Mouse (Mus musculus) limb, embryonic 10.5 days (tissue): Measurements from ENCODE around the gene Stx2. TPM values are rescaled to one million over a fixed set of nuclear protein-coding genes. Genes with fewer than 3 reads are reported as not detected.
"Not testable (repeated sequence)": the region's sequence is repeated elsewhere in the genome, so short reads cannot be mapped to it uniquely, and the experiment has no call there.

Experiments used
- DNase-seq: peaks from one replicate; pipeline ENCODE4 v3.0.0-alpha.2; 2017; ENCODE audit warnings: low spot score
- H3K27ac ChIP-seq: fragments of 300-500 bp; sonication (generic); 2 replicates; pipeline ENCODE4 v1.5.1; 2016; ENCODE audit warnings: mild to moderate bottlenecking
- H3K27me3 ChIP-seq: fragments of 300-500 bp; sonication (generic); 2 replicates; pipeline ENCODE4 v1.6.1; 2016; ENCODE audit warnings: low read depth, mild to moderate bottlenecking; ENCODE audit not compliant: poor library complexity, severe bottlenecking
- H3K36me3 ChIP-seq: fragments of 300-500 bp; sonication (generic); 2 replicates; pipeline ENCODE4 v1.6.1; 2016; ENCODE audit warnings: mild to moderate bottlenecking, moderate library complexity
- H3K4me1 ChIP-seq: fragments of 300-500 bp; sonication (generic); 2 replicates; pipeline ENCODE4 v1.6.1; 2016
- H3K4me3 ChIP-seq: fragments of 300-500 bp; sonication (generic); 2 replicates; pipeline ENCODE4 v1.5.1; 2016; ENCODE audit warnings: mild to moderate bottlenecking, moderate library complexity
- H3K9me3 ChIP-seq: fragments of 300-500 bp; sonication (generic); replicated peaks from 2 replicates; pipeline ENCODE4 v1.6.1; 2016; ENCODE audit warnings: mild to moderate bottlenecking
- WGBS: fragments of 180-500 bp; shearing (Covaris S2); methylation state at CpG from one replicate; pipeline ENCODE4 v1.1.7; 2016; 5-methylcytosine and 5-hydroxymethylcytosine counted together
- polyA plus RNA-seq: library from polyadenylated mRNA; unstranded; fragments of >200 nt; fragmentation: Nextera tagmentation; extraction: Ambion mirVana; gene quantifications from 2 replicates; pipeline ENCODE4 v1.2.1, GENCODE M21; 2016

Stx2 gene
- polyA plus RNA-seq, 1 experiment from 2014 or later, result 26.2 TPM

DNA sequence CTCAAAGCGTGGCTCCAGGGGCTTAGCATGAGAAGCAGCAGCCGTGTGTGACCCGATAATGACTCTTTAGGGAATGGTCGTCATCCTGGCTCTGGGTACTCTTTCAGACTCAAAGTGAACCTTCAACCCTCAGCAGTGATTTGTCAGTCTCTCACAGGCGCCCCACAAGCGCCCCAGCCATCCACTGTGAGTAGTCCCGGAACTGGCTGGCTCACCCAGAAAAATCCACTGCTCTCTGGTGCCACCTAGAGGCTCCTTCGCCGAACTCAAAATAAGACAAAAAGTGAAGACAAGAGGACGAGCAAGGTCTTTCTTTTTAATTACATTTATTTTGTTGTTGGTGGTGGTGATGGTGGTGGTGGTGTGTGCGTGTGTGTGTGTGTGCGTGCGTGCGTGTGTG, 37.1 kb downstream of the Stx2 start:
- Histone ChIP-seq H3K27ac (no peak overlapping the region), H3K36me3 (no peaks in the 10 kb centered on the region), H3K9me3 (no peaks in the 10 kb centered on the region), H3K4me3 (no peak overlapping the region), H3K4me1 (peaks cover 3% of the 10 kb centered on the region; the same call in 1 of the 2 replicates), H3K27me3 (no peaks in the 10 kb centered on the region)
- peak; percentile 81 for DNase-seq
- WGBS, result 19% methylated on average over 14 of the region's 14 CpGs

DNA sequence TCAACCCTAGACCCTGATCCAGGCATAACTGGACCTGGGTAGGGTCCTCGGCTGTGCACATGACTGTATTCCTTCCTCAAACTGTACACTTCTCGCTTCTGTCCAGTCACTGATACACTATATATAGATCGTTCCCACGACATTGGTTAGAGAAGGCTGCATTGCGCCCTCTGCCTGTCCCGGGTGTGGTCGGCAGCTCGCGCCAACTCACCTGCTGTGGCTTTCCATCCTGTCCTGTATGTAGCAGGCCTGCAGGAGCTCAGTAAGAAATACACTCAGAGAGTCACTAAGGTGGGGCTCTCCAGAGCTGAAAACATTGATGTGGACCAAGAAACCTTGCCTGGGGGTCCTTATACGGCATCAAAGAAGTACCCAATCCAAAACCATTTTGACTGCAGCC, 37.5 kb downstream of the Stx2 start:
- H3K4me3 ChIP-seq, result no peak overlapping the region

DNA sequence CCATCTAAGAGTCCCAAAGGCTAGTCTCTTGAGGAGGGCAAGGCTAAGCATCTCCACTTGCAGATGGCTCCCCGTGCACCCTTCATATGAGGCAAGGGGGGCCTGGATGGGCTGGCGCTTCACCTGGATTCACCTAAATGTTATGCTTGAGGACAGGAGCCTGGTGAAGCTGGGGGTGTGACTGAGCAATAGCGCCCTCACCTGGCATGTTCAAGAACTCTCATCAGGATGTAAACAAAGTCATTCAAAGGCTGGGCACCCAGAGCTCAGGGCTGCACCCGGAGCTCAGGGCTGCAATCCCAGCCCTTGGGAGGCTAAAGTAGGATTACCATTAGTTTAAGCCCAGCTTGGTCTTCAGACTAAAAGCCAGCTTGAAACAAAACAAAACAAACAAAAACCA, 44.0 kb downstream of the Stx2 start:
- no peak overlapping the region for H3K27ac ChIP-seq
- H3K9me3 ChIP-seq, result peaks cover 5% of the 10 kb centered on the region; the same call in 1 of the 2 replicates
- no peaks in the 10 kb centered on the region for H3K36me3 ChIP-seq
- no peak for DNase-seq
- WGBS, result 53% methylated on average over 4 of the region's 4 CpGs
- no peaks in the 10 kb centered on the region for H3K27me3 ChIP-seq
- no peak overlapping the region for H3K4me3 ChIP-seq
- no peaks in the 10 kb centered on the region for H3K4me1 ChIP-seq

More for the DNA sequence above, 37.5 kb downstream of the Stx2 start:
- H3K36me3 ChIP-seq, result no peaks in the 10 kb centered on the region
- no peaks in the 10 kb centered on the region for H3K27me3 ChIP-seq
- H3K4me1 ChIP-seq, result no peaks in the 10 kb centered on the region
- H3K9me3 ChIP-seq, result no peaks in the 10 kb centered on the region
- no peak for DNase-seq
- H3K27ac ChIP-seq, result no peak overlapping the region
- WGBS, result 77% methylated on average over 10 of the region's 10 CpGs

DNA sequence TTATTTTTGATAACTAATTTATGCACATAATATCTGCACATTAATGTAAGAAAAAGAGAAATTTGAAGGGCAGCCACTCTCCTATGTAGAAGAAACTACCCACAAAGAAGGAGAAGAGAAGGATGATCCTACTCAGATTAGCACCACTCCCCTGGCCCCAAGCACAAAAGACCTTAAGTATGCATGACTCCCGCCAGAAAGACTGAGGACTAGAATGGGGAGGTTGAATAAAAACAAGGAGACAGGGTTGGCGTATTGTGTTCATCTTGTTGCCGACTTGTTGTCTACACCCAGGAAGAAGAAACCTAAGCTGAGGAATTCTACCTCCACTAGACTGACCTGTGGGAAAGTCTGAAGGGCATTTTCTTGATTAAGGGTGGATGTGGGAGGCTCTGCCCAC, 49.5 kb downstream of the Stx2 start:
- Histone ChIP-seq H3K27ac (no peak overlapping the region), H3K36me3 (no peaks in the 10 kb centered on the region), H3K9me3 (peaks cover 5% of the 10 kb centered on the region; the same call in 1 of the 2 replicates), H3K27me3 (no peaks in the 10 kb centered on the region), H3K4me1 (no peaks in the 10 kb centered on the region), H3K4me3 (no peak overlapping the region)
- no peak for DNase-seq
- 89% methylated on average over 3 of the region's 3 CpGs for WGBS

DNA sequence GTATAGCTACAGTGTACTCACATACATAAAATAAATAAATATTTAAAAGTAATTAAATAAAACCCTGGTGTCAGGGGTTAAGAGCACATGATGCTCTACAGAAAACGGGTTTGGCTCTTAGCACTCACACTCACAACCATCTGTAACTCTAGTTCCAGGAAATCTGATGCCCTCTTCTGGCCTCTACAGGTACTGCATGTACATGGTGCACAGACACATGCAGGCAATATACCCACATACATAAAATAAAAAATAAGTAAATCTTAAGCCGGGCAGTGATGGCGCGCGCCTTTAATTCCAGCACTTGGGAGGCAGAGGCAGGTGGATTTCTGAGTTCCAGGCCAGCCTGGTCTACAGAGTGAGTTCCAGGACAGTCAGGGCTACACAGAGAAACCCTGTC, 54.0 kb downstream of the Stx2 start:
- H3K36me3 ChIP-seq, H3K4me3 ChIP-seq, H3K27ac ChIP-seq, H3K9me3 ChIP-seq: not testable (repeated sequence)
- H3K4me1 ChIP-seq, result peaks cover 23% of the 10 kb centered on the region
- peak; percentile 44 for DNase-seq
- peaks cover 37% of the 10 kb centered on the region for H3K27me3 ChIP-seq
- 87% methylated on average over 5 of the region's 5 CpGs for WGBS

DNA sequence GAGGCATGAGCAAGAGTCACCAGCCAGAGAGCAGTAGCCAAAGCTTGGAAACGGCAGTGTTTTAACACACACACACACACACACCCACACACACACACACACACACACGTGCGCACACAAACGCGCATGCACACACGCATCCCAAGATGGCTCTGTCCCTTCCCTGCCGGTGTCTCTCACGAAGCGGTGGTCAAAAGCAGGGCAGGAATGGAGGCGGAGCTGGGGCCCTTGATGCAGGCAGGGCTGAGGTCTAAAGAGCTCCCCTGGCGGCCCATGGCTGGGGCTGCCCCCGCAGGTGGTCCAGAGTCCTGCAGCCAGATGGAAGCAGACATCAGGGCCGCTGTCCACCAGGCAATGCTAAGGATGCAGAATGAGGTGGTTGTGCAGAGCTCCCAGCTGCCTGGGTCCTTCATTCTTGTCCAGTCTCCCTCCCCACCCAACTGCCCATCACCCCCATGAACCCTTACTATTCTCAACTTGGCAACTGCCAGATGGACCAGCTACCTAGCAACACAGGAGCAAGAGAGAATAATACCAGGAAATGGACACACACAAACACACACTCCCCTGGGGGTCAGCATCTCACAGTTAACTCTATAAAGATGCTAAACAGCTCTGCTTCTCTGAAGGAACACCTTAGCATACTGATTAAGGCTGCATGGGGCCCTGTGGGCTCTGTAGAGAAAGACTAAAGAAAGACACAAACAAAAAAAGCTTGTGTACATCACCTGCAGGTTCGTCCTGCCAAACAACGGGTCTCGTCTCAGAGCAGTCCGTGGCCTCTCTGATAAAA, 54.9 kb downstream of the Stx2 start, which contains the start of gene Rimbp2:
Rimbp2 (minus strand) TSS at position 209 of the 793 bp plus-strand sequence.
- 11% methylated on average over 17 of the region's 17 CpGs for WGBS
- H3K4me3 ChIP-seq, result peak within 1 kb of the TSS; percentile 58
- peaks cover 23% of the 10 kb centered on the region for H3K4me1 ChIP-seq
- no peaks in the 10 kb centered on the region for H3K9me3 ChIP-seq
- H3K27ac ChIP-seq, result peak within 1 kb of the TSS; percentile 63
- H3K36me3 ChIP-seq, result no peaks in the 10 kb centered on the region
- peaks cover 37% of the 10 kb centered on the region for H3K27me3 ChIP-seq
- peak; percentile 76 for DNase-seq

DNA sequence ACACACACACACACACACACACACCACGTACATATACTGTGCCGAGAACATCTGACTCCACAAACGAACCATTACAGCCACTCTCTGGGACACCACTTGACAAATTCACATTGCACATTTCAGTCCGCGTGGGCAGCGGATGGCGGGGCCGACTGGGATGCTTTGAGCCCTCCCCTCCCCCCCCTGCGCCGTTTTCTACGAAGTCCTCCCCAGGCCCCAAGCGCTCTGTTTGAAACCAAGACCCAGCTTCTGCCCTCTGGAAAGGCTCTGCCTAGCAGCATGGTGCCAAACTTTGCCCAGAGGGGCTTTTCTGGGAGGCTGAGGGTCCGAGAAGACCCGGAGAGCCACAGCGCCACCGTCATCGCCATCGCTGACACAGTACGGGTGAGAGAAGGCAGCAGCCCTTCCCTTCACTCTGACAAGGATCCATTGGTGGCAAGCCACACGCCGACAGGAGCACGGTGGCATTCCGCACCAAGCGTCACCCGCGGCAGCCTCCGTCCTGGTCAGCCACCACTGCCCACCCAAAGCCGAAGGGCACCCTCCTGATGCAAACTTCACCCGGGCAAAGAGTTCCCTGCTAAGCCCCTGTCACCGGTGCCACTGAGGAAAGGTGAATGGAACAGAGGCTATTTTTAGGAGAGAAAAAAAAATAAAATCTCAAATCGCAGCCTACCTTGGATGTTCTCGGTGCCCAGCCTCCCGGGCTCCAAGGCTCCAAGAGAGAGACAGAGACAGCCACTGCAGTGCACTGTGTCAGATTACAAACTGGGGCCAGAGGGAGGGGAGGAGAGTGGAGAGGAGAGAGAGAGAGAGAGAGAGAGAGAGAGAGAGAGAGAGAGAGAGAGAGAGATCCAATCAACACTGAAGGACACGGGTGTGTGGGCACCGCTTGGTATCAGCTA, 55.8 kb downstream of the Stx2 start:
- Histone ChIP-seq H3K27ac (peak overlapping the region; percentile 63), H3K4me3 (peak overlapping the region; percentile 58), H3K9me3 (no peaks in the 10 kb centered on the region), H3K27me3 (peaks cover 37% of the 10 kb centered on the region), H3K4me1 (peaks cover 23% of the 10 kb centered on the region), H3K36me3 (no peaks in the 10 kb centered on the region)
- WGBS, result under 1% methylated on average over 35 of the region's 35 CpGs
- peak; percentile 54 for DNase-seq

DNA sequence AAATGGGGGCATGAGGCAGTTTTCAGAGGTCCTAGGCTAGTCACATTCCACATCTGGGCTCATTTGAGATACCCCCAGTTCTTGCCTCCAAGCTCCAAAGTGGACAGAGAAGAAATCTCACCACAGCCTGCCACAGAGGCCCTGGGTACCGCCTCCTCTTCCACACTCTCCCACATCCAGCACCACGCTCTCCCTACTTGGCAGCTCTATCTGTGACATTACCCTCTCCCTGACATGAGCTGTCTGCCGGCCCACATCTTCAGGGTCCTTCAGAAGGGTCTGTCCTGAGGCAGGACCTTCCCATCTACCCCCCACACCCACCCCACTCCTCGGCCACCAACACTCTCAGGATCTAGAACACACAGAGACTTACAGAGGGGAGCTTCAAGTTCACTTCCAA, 56.9 kb downstream of the Stx2 start:
- no peaks in the 10 kb centered on the region for H3K36me3 ChIP-seq
- H3K9me3 ChIP-seq, result no peaks in the 10 kb centered on the region
- H3K4me3 ChIP-seq, result peak overlapping the region; percentile 58; the same call in 1 of the 2 replicates
- peaks cover 37% of the 10 kb centered on the region for H3K27me3 ChIP-seq
- no peak for DNase-seq
- 44% methylated on average over 4 of the region's 4 CpGs for WGBS
- no peak overlapping the region for H3K27ac ChIP-seq
- peaks cover 23% of the 10 kb centered on the region for H3K4me1 ChIP-seq

DNA sequence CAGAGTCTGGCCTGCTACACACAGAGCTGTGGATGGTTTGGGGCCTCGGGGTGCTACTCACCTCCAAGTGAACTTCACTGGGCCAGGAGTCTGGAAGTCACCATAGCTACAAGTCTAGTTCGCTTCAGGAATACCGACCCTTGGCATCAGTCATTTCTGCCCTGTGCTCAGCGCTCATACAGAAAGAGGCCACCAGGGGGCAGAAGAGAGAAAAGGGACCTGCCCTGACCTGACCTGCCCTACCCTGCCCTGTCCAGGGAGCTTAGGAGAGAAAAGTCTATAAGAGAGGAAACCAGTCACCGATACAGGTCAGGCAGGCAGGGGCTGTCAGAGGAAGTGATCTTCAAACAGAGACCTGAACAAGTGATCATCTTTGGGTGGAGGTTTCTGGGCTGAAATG, 61.3 kb downstream of the Stx2 start:
- Histone ChIP-seq H3K27me3 (peaks cover 21% of the 10 kb centered on the region), H3K9me3 (no peaks in the 10 kb centered on the region), H3K4me1 (peaks cover 8% of the 10 kb centered on the region), H3K36me3 (no peaks in the 10 kb centered on the region), H3K4me3 (no peak overlapping the region), H3K27ac (no peak overlapping the region)
- DNase-seq, result peak; percentile 41
- WGBS, result 76% methylated on average over 5 of the region's 5 CpGs

DNA sequence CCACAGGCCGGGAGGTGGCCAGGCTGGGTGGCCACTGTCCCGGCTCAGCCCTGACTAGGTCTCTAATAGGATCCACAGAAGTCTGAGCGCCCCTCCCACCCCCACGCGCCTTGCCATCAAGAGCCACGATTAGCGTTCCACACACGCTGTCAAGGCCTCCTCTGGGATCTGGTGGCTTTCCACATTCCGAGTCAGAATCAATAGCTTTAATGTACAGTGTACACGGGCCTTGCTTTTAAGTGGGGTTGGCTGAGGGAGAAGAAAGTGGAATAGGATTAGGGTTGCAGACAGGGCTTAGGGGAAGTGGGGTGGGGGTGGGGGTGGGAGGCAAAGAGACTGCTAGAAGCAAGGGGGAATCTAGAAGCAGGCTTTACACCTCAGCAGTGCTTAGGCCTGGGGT, 67.9 kb downstream of the Stx2 start:
- Histone ChIP-seq H3K36me3 (no peaks in the 10 kb centered on the region), H3K27ac (no peak overlapping the region), H3K4me1 (no peaks in the 10 kb centered on the region; the same call in 1 of the 2 replicates), H3K27me3 (no peaks in the 10 kb centered on the region), H3K4me3 (no peak overlapping the region), H3K9me3 (no peaks in the 10 kb centered on the region)
- no peak for DNase-seq
- WGBS, result 86% methylated on average over 10 of the region's 10 CpGs

DNA sequence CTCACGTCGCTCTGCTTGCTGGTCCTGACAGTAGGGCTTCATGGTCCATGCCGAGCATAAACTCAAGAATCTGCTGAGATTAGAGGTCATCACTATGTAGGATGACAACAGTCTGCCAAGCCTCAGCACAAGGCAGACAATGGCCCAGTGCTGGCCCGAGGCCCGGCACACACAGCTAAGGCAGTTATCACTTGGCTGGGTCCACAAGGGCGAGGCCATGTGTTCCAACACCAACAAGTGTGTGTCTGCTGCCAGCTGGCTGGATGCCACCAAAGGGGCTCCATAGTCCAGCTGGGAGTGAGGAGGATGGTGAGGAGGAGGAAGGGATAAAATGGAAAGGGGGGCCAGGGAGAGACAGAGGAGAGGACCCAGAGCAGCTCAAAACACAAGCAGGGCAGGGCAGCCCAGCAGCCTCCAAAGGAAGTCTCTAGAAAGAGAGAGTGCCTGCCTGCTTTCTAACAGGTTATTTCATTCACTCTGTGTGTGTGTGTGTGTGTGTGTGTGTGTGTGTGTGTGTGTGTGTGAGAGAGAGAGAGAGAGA, 72.9 kb downstream of the Stx2 start:
- peaks cover 6% of the 10 kb centered on the region for H3K4me1 ChIP-seq
- no peak for DNase-seq

More for the DNA sequence above, 72.9 kb downstream of the Stx2 start:
- 91% methylated on average over 6 of the region's 6 CpGs for WGBS
- no peaks in the 10 kb centered on the region for H3K36me3 ChIP-seq
- no peak overlapping the region for H3K27ac ChIP-seq
- no peaks in the 10 kb centered on the region for H3K9me3 ChIP-seq
- no peak overlapping the region for H3K4me3 ChIP-seq
- H3K27me3 ChIP-seq, result no peaks in the 10 kb centered on the region
